Mouse (Mus musculus): ENCODE measurements around the gene Mindy1.

DNA sequence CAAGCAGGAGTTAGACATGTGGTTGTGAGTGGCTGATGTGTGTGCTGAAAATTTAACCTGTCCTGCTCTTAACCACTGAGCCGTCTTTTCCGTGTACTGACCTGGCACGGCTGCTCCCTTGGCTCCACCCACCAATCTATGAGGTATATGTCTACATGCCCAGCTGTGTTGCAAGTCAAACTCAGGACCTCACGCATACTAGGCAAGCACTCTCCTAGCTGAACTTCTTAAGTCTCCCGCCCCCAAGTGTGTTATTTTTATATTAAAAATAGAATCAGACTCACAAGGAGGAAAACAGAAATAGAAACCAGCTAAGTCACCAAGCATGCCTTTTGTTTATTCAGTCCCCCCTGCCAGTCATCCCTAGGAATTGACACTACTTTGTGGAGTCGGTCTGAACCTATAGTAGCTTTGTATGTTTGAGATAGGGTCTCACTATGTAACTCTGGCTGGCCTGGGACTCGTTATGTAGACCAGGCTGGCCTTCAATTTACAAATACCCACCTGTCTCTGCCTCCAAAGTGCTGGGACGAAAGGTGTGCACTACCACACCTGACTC lies 43.5 kb upstream of the Mindy1 start:
- TF ChIP-seq CTCF (IDR thresholded peaks at IDR 0.05; ENCODE audit: borderline replicate concordance, insufficient read depth, low read length) (no peak), POLR2A (IDR thresholded peaks at IDR 0.05; ENCODE audit: low read depth, low read length) (no peak)

Data from embryonic fibroblast, embryonic 13.5 days (primary cell).